Mouse (Mus musculus) c-Kit-negative CD71-positive TER-119-positive erythroid progenitor cells, embryonic 14.5 days (primary cell): ENCODE results near the gene Pik3cd.
"Not testable (repeated sequence)": the region's sequence is repeated elsewhere in the genome, so short reads cannot be mapped to it uniquely, and the experiment has no call there.

Experiments used
- DNase-seq: peaks from one replicate; pipeline ENCODE4 v3.0.0-alpha.2; 2013; ENCODE audit warnings: low read depth, low spot score

The Pik3cd gene

GRCm38 (mm10) chr4:149650493-149651193 lies 51.7 kb downstream of the Pik3cd start:
- peak; percentile 35 for DNase-seq

DNA sequence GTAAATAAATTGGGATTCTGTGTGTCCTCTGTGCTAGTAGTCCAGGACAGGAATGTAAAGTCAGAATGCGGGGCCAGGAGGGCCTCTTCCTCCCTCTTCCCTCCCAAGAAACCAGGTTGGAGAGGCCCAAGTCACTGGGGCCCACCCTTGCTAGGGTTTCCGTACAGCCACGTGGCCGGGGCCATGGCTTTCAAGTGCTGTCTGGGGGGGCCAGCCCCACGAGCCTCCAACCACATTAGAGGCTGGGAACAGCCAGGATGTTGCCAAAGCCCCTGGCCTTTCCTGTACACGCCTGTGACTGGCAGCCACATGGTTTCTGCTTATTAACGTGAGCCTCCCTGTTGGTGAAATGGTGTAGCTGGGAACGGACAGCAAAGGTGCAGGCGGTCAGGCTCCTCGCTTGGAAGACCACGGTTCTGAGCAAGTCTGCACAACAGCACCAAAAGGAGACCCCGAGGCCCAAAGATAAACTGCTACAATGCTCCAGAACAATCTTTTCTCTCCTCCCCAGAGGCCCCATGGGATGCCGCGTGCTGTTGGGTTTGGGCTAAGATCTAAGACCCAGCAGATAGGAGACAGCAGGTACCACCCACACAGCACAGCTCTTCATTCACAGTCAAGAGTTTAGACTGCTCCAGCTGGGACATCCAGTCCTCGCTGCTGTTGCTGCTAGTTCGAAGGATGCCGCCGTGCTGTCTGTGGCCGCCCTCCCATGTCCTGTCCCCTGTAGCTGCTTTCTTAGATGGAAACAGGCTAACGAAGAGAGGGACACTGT lies 54.2 kb downstream of the Pik3cd start:
- no peak for DNase-seq

GRCm38 (mm10) chr4:149645761-149646160 lies 56.6 kb downstream of the Pik3cd start:
- no peak for DNase-seq

DNA sequence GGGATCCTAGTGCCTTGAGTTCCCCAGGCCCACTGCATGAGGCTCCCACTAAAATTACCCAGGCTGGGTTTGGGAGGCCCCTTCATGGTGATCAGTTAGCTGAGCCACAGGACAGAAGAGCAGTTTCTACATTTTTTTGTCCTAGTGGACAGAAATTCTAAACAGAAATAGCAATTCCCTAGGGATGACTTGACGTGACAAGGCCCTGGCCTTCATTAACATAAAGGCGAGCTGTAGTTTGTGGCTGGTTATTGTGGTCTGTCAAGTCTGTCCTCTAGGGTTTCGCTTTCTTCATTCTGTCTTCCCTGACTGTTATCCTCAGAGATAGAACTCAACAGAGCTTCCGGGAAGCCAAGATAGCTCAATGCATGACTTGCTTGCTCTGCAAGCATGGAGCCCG lies 60.4 kb downstream of the Pik3cd start:
- DNase-seq = no peak

- DNase-seq = no peak
These were observed 61.0 kb downstream of the Pik3cd start for GRCm38 (mm10) chr4:149641400-149641799.

DNA sequence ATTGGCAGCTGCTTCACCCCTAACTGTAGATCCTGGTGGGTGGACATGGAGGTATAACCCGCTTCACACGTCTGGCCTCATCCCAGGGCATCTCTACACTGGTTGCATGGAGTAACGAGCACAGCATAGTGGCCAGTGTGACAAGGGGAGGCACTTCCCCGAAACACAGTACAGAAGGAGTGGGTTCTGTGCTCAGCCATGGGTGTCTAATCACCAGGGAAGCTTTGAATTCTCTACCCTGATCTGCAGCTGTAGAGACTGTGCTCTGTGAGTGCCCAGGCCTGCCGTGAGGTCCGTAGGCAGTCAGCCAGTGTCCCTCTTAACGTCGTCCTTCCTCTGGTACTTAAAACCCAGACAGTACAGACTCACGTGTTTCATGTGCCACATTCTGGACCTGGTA lies 61.5 kb downstream of the Pik3cd start:
- DNase-seq = no peak

DNA sequence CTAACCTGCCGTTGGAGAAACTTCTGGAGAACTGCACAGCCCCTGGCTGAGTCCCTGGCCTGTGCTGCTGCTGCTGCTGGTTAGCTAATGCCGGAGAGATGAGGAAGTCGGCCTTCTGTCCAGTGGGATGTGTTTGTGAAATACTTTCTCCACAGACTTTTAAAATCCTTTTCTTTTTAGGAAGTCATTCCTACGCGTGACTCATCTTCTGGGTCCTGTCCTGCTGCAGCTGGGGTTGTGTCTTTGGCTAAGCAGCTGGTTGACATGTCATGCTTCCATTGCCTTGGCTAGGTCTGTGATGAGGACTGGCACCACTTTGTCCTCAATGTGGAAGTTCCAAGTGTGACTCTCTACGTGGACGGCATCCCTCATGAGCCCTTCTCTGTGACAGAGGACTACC lies 64.4 kb downstream of the Pik3cd start:
- DNase-seq = no peak

DNA sequence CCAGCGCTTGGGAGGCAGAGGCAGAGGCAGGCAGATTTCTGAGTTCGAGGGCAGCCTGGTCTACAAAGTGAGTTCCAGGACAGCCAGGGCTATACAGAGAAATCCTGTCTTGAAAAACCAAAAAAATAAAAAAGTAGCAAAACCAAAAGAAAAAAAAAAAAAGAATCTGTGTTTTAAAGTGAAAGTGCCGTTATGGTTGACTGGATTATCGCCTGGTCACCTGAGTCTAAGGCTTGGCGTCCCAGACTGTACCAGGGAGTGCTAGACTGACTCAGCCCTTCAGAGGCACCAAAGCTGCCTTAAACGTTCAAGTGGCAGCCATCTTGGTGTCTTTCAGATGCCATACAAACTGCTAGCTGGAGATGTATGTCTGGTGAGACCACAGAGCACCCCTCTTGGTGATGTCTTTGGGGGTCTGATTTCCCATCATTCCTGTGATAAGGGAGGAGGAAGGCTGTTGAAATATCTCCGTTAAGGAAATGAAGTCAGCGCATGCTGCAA lies 66.4 kb downstream of the Pik3cd start:
- DNase-seq = no peak

GRCm38 (mm10) chr4:149634966-149635365 lies 67.4 kb downstream of the Pik3cd start:
- no peak for DNase-seq

GRCm38 (mm10) chr4:149634157-149634556 lies 68.2 kb downstream of the Pik3cd start:
- no peak for DNase-seq

- DNase-seq = peak; percentile 87
These were observed 69.6 kb downstream of the Pik3cd start for GRCm38 (mm10) chr4:149632670-149633307.

GRCm38 (mm10) chr4:149628810-149629209 lies 73.6 kb downstream of the Pik3cd start:
- DNase-seq = no peak

DNA sequence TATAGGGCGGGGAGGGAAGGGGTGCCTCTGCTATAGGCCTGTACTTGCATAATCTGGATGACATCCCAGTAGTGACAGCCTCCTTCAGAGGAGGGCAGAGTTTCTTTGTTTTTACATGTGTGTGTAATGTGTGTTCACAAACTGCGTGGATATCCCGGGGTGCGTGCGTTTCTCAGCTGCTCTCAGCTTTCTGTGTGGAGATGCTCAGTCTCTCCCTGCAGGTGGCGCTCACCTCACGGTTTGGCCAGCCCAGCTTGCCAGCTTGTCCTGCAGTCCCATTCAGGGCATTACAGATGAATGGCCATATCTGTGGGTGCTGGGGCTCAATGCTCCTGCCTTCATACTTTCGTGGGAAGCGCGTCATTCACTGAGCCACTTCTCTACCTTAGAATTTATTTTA lies 74.0 kb downstream of the Pik3cd start:
- DNase-seq = no peak

DNA sequence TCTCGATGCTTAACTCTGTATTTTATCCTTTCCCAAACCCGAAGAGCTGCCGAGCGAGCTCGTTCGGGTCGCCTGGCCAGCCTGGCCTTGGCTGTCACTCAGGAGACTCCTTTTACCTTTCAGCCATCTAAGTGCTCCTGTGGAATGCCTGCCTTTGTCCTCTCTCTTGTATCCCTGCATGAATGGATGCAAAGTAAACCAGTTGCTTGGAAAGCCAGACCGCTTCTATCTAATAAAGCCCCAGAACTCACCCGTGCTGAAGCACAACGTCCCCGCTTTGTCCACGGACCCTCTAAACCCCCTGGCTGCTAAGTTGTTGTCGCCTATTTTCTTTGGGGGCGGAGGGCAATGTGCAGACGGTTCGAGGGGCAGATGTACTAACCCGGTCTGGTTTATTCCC lies 75.6 kb downstream of the Pik3cd start:
- DNase-seq = no peak

GRCm38 (mm10) chr4:149623711-149624110 lies 78.7 kb downstream of the Pik3cd start:
- DNase-seq = no peak

- DNase-seq = no peak
These were observed 81.1 kb downstream of the Pik3cd start for GRCm38 (mm10) chr4:149621286-149621685.

DNA sequence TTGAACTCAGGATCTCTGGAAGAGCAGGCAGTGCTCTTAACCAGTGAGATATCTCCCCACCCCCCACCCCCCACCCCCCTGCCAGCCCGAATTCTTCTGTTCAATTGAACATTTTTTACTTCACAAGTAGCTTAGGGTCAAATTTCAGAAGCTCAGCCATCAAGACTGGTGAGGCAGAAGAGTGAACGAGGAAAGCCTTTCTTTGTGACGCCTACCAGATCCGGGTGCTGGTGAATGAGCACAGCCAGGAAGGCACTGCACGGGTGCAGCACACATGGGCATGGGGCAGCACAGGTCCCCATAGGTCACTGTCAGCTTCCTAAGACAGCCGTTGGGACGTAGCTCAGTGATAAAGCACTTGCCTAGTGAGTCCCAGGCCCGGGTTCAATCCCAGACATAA lies 82.4 kb downstream of the Pik3cd start:
- no peak for DNase-seq

DNA sequence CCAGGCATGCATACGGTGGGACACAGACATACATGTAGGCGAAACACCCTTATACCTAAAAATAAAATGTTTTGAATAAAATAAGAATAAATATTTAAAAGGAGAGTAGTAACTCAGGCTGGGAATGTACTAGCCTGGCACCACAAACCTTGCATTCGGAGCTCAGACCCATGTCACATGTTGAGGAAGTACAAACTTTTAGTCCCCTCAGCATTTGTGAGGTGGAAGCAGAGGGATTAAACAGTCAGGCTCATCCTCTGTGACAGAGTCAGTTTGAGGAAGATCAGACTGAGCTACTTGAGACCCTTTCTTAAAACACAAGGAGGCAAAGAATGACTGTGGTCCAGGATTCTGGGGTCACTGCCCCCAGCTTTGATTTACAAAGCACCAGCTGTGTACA lies 85.4 kb downstream of the Pik3cd start:
- DNase-seq = not testable (repeated sequence)

GRCm38 (mm10) chr4:149614869-149615268 lies 87.5 kb downstream of the Pik3cd start:
- no peak for DNase-seq

DNA sequence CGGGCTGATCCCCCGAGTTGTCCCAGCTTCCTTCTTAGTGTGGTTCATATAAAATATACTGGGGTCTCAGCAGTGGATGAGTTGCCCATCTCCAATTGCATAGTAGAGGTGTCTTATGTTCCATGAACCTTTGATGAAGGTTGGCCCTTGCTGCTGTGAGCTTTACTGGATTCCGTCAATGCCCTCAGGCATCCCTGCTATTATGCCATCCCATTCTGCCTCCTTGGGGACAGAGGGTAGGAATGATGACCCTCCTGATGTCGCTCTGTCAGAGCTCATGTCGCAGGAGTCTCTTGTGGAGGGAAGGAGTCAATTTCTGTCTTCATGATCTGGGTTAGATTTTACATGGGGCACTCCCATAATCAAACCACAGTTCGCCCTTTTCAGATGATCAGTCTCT lies 88.9 kb downstream of the Pik3cd start:
- not testable (repeated sequence) for DNase-seq

GRCm38 (mm10) chr4:149611376-149612044 lies 90.9 kb downstream of the Pik3cd start:
- no peak for DNase-seq
